Mouse (Mus musculus) liver, adult 2 months (tissue): ENCODE measurements around the gene Ccdc113. TPM values are rescaled to one million over a fixed set of nuclear protein-coding genes. Genes with fewer than 3 reads are reported as not detected.

ENCODE experiments used
- DNase-seq: peaks from one replicate; pipeline ENCODE4 v3.0.0-alpha.2; 2011; ENCODE audit warnings: low read depth, low spot score; ENCODE audit errors: extremely low read depth
- H3K27ac ChIP-seq: fragments of 200-500 bp; replicated peaks from 2 replicates; pipeline ENCODE4 v1.5.1; 2012; ENCODE audit warnings: low read depth, mild to moderate bottlenecking, control low read depth, inconsistent platforms, low read length; ENCODE audit not compliant: insufficient read depth
- H3K27me3 ChIP-seq: fragments of 200-500 bp; 2 replicates; pipeline ENCODE4 v1.6.1; 2012; ENCODE audit warnings: mild to moderate bottlenecking, moderate library complexity, low read length, inconsistent platforms; ENCODE audit not compliant: control insufficient read depth, insufficient read depth
- H3K36me3 ChIP-seq: fragments of 200-500 bp; 2 replicates; pipeline ENCODE4 v1.6.1; 2012; ENCODE audit warnings: low read length, inconsistent platforms; ENCODE audit not compliant: control insufficient read depth, insufficient read depth
- H3K4me1 ChIP-seq: fragments of 200-500 bp; 2 replicates; pipeline ENCODE4 v1.6.1; 2011; ENCODE audit warnings: low read length; ENCODE audit not compliant: control insufficient read depth, insufficient read depth
- H3K4me3 ChIP-seq: fragments of 200-500 bp; 2 replicates; pipeline ENCODE4 v1.5.1; 2011; ENCODE audit warnings: low read depth, mild to moderate bottlenecking, control low read depth, low read length, moderate library complexity; ENCODE audit not compliant: insufficient read depth
- H3K79me2 ChIP-seq: fragments of 200-500 bp; 2 replicates; pipeline ENCODE4 v1.6.1; 2012; ENCODE audit warnings: inconsistent platforms, mild to moderate bottlenecking, low read length, moderate library complexity; ENCODE audit not compliant: control insufficient read depth, insufficient read depth
- H3K9ac ChIP-seq: fragments of 200-500 bp; 2 replicates; pipeline ENCODE4 v1.6.1; 2012; ENCODE audit warnings: low read depth, mild to moderate bottlenecking, control low read depth, inconsistent platforms, low read length
- CTCF ChIP-seq: fragments of 200-500 bp; IDR thresholded peaks from 2 replicates; pipeline ENCODE4 v1.5.1; 2011; ENCODE audit warnings: low read depth, low read length, control low read depth
- POLR2A ChIP-seq: fragments of 200-500 bp; IDR thresholded peaks from 2 replicates; pipeline ENCODE4 v1.6.1; 2011; ENCODE audit warnings: low read length, control low read depth; ENCODE audit not compliant: insufficient read depth; ENCODE audit errors: extremely low read depth
- WGBS: fragments of 180-500 bp; shearing (Covaris S2); methylation state at CpG from one replicate; pipeline ENCODE4 v1.1.7; 2018; 5-methylcytosine and 5-hydroxymethylcytosine counted together
- polyA plus RNA-seq: library from polyadenylated mRNA; depleted of rRNA; stranded (reverse); fragments of >200 nt; gene quantifications from 2 replicates; pipeline ENCODE4 v1.2.3, GENCODE M21; 2012
- total RNA-seq: library from RNA; depleted of rRNA; stranded (reverse); fragments of >200 nt; gene quantifications from 2 replicates; pipeline ENCODE4 v1.2.3, GENCODE M21; 2014

Ccdc113 gene
- total and polyA plus RNA-seq, 2 experiments: not detected

GRCm38 (mm10) chr8:95495444-95495843 is 38.4 kb upstream of the Ccdc113 start:
- no peaks in the 10 kb centered on the region for H3K36me3 ChIP-seq
- H3K27ac ChIP-seq: no peak overlapping the region
- WGBS: 84% methylated on average over 6 of the region's 6 CpGs
- no peaks in the 10 kb centered on the region for H3K79me2 ChIP-seq
- no peak for DNase-seq
- H3K9ac ChIP-seq: no peak overlapping the region
- H3K4me3 ChIP-seq: no peak overlapping the region
- H3K27me3 ChIP-seq: no peaks in the 10 kb centered on the region
- TF ChIP-seq POLR2A (no peak), CTCF (no peak)
- no peaks in the 10 kb centered on the region for H3K4me1 ChIP-seq

- H3K36me3 ChIP-seq: no peaks in the 10 kb centered on the region
- no peaks in the 10 kb centered on the region for H3K27me3 ChIP-seq
- no peak overlapping the region for H3K4me3 ChIP-seq
- WGBS: 61% methylated on average over 3 of the region's 3 CpGs
- no peak overlapping the region for H3K9ac ChIP-seq
- H3K79me2 ChIP-seq: no peaks in the 10 kb centered on the region
- H3K27ac ChIP-seq: no peak overlapping the region
- H3K4me1 ChIP-seq: no peaks in the 10 kb centered on the region
- no peak for DNase-seq
- TF ChIP-seq POLR2A: no peak
- TF ChIP-seq CTCF: no peak
Measured at GRCm38 (mm10) chr8:95496420-95496819, 37.5 kb upstream of the Ccdc113 start.

GRCm38 (mm10) chr8:95497821-95498220 is 36.1 kb upstream of the Ccdc113 start:
- WGBS: 85% methylated on average over 3 of the region's 3 CpGs

GRCm38 (mm10) chr8:95499266-95500064 is 34.4 kb upstream of the Ccdc113 start:
- no peak overlapping the region for H3K27ac ChIP-seq
- no peak for DNase-seq

More at GRCm38 (mm10) chr8:95497821-95498220, 36.1 kb upstream of the Ccdc113 start:
- H3K4me3 ChIP-seq: no peak overlapping the region
- H3K9ac ChIP-seq: no peak overlapping the region
- no peaks in the 10 kb centered on the region for H3K4me1 ChIP-seq
- TF ChIP-seq POLR2A: no peak
- no peak for TF ChIP-seq CTCF
- H3K27me3 ChIP-seq: no peaks in the 10 kb centered on the region
- no peak for DNase-seq
- no peak overlapping the region for H3K27ac ChIP-seq
- no peaks in the 10 kb centered on the region for H3K36me3 ChIP-seq
- no peaks in the 10 kb centered on the region for H3K79me2 ChIP-seq

GRCm38 (mm10) chr8:95500436-95500835 is 33.4 kb upstream of the Ccdc113 start:
- DNase-seq: no peak
- no peak overlapping the region for H3K27ac ChIP-seq
- H3K27me3 ChIP-seq: no peaks in the 10 kb centered on the region
- H3K4me3 ChIP-seq: no peak overlapping the region
- no peaks in the 10 kb centered on the region for H3K36me3 ChIP-seq
- no peaks in the 10 kb centered on the region for H3K4me1 ChIP-seq
- H3K9ac ChIP-seq: no peak overlapping the region
- no peaks in the 10 kb centered on the region for H3K79me2 ChIP-seq
- TF ChIP-seq POLR2A (no peak), CTCF (no peak)
- 96% methylated on average over 5 of the region's 5 CpGs for WGBS

More at GRCm38 (mm10) chr8:95499266-95500064, 34.4 kb upstream of the Ccdc113 start:
- Histone ChIP-seq H3K36me3 (no peaks in the 10 kb centered on the region), H3K4me3 (no peak overlapping the region), H3K27me3 (no peaks in the 10 kb centered on the region), H3K9ac (no peak overlapping the region), H3K4me1 (no peaks in the 10 kb centered on the region), H3K79me2 (no peaks in the 10 kb centered on the region)
- TF ChIP-seq CTCF (no peak), POLR2A (no peak)
- WGBS: 68% methylated on average over 4 of the region's 4 CpGs

GRCm38 (mm10) chr8:95502431-95502830 is 31.5 kb upstream of the Ccdc113 start:
- WGBS: 76% methylated on average over 7 of the region's 7 CpGs
- TF ChIP-seq POLR2A: no peak
- no peak for TF ChIP-seq CTCF
- no peaks in the 10 kb centered on the region for H3K79me2 ChIP-seq
- no peak for DNase-seq
- no peaks in the 10 kb centered on the region for H3K27me3 ChIP-seq
- H3K36me3 ChIP-seq: no peaks in the 10 kb centered on the region
- H3K27ac ChIP-seq: no peak overlapping the region
- no peak overlapping the region for H3K4me3 ChIP-seq
- H3K9ac ChIP-seq: no peak overlapping the region
- H3K4me1 ChIP-seq: no peaks in the 10 kb centered on the region
